Mouse (Mus musculus) bone marrow, adult 2 months (tissue): ENCODE results near the gene Sstr3. TPM values are rescaled to one million over a fixed set of nuclear protein-coding genes. Genes with fewer than 3 reads are reported as not detected.
A peak's percentile ranks its signal among the peaks of the same experiment; 100 is the strongest.

Experiments used
- H3K27ac ChIP-seq: fragments of 200-500 bp; 2 replicates; pipeline ENCODE4 v1.5.1; 2012; ENCODE audit warnings: low read depth, mild to moderate bottlenecking, control low read depth, inconsistent platforms, low read length; ENCODE audit not compliant: control insufficient read depth, poor library complexity, insufficient read depth
- H3K4me1 ChIP-seq: fragments of 200-500 bp; 2 replicates; pipeline ENCODE4 v1.6.1; 2011; ENCODE audit warnings: low read length; ENCODE audit not compliant: control insufficient read depth, insufficient read depth
- H3K4me3 ChIP-seq: fragments of 200-500 bp; replicated peaks from 2 replicates; pipeline ENCODE3; 2011; ENCODE audit warnings: mild to moderate bottlenecking, low read depth, low read length, control low read depth; ENCODE audit not compliant: control insufficient read depth
- CTCF ChIP-seq: fragments of 200-500 bp; IDR thresholded peaks from 2 replicates; pipeline ENCODE4 v1.5.1; 2011; ENCODE audit warnings: low read length, control low read depth; ENCODE audit not compliant: control insufficient read depth, insufficient read depth
- POLR2A ChIP-seq: fragments of 200-500 bp; IDR thresholded peaks from 2 replicates; pipeline ENCODE4 v1.6.1; 2011; ENCODE audit warnings: low read depth, mild to moderate bottlenecking, control low read depth, low read length, borderline replicate concordance; ENCODE audit not compliant: control insufficient read depth
- WGBS: fragments of 180-500 bp; shearing (Covaris S2); methylation state at CpG from one replicate; pipeline ENCODE4 v1.1.7; 2018; 5-methylcytosine and 5-hydroxymethylcytosine counted together
- polyA plus RNA-seq: library from polyadenylated mRNA; stranded (reverse); fragments of >200 nt; gene quantifications from 2 replicates; pipeline ENCODE4 v1.2.4, GENCODE M21; 2011; ENCODE audit warnings: low replicate concordance; ENCODE audit not compliant: missing spikeins, insufficient read depth, insufficient read length

Gene Sstr3
- polyA plus RNA-seq, 1 experiment, result not detected

GRCm38 (mm10) chr15:78549189-78549734 lies 4.8 kb upstream of the Sstr3 start:
- TF ChIP-seq POLR2A (no peak), CTCF (no peak)
- H3K4me3 ChIP-seq, result no peak overlapping the region
- no peak overlapping the region for H3K27ac ChIP-seq
- WGBS, result 75% methylated on average over 4 of the region's 4 CpGs
- H3K4me1 ChIP-seq, result no peaks in the 10 kb centered on the region; the same call in 1 of the 2 replicates

GRCm38 (mm10) chr15:78548711-78549110 lies 4.2 kb upstream of the Sstr3 start:
- Histone ChIP-seq H3K4me1 (no peaks in the 10 kb centered on the region; the same call in 1 of the 2 replicates), H3K27ac (no peak overlapping the region), H3K4me3 (no peak overlapping the region)
- no peak for TF ChIP-seq CTCF
- no peak for TF ChIP-seq POLR2A
- 69% methylated on average over 8 of the region's 8 CpGs for WGBS

GRCm38 (mm10) chr15:78548336-78548665 lies 3.8 kb upstream of the Sstr3 start:
- TF ChIP-seq POLR2A (no peak), CTCF (no peak)
- Histone ChIP-seq H3K27ac (no peak overlapping the region), H3K4me1 (no peaks in the 10 kb centered on the region; the same call in 1 of the 2 replicates), H3K4me3 (no peak overlapping the region)
- 35% methylated on average over 3 of the region's 3 CpGs for WGBS

- Histone ChIP-seq H3K27ac (no peak overlapping the region), H3K4me3 (no peak overlapping the region), H3K4me1 (no peaks in the 10 kb centered on the region; the same call in 1 of the 2 replicates)
- TF ChIP-seq POLR2A (no peak), CTCF (peak; percentile 26; the same call in 1 of the 2 replicates)
- 50% methylated on average over 5 of the region's 5 CpGs for WGBS
These were observed 3.2 kb upstream of the Sstr3 start for GRCm38 (mm10) chr15:78547415-78548335.

GRCm38 (mm10) chr15:78546060-78546459 lies 1.6 kb upstream of the Sstr3 start:
- Histone ChIP-seq H3K27ac (no peak overlapping the region), H3K4me3 (no peak overlapping the region), H3K4me1 (no peaks in the 10 kb centered on the region; the same call in 1 of the 2 replicates)
- 56% methylated on average over 4 of the region's 4 CpGs for WGBS
- TF ChIP-seq CTCF (no peak), POLR2A (no peak)

GRCm38 (mm10) chr15:78544041-78544440 lies 444 bp downstream of the Sstr3 start:
- TF ChIP-seq CTCF (no peak), POLR2A (no peak)
- Histone ChIP-seq H3K4me3 (no peak overlapping the region), H3K27ac (no peak overlapping the region), H3K4me1 (no peaks in the 10 kb centered on the region; the same call in 1 of the 2 replicates)
- 75% methylated on average over 15 of the region's 15 CpGs for WGBS

- no peak overlapping the region for H3K4me3 ChIP-seq
- no peaks in the 10 kb centered on the region; the same call in 1 of the 2 replicates for H3K4me1 ChIP-seq
- TF ChIP-seq POLR2A, result no peak
- no peak for TF ChIP-seq CTCF
- H3K27ac ChIP-seq, result no peak overlapping the region
- WGBS, result 76% methylated on average over 7 of the region's 7 CpGs
These were observed 1.6 kb downstream of the Sstr3 start for GRCm38 (mm10) chr15:78542767-78543303.

- H3K4me3 ChIP-seq, result no peak overlapping the region
- WGBS, result 79% methylated on average over 3 of the region's 3 CpGs
- no peak overlapping the region for H3K27ac ChIP-seq
- no peaks in the 10 kb centered on the region; the same call in 1 of the 2 replicates for H3K4me1 ChIP-seq
- no peak for TF ChIP-seq POLR2A
- no peak for TF ChIP-seq CTCF
These were observed 2.3 kb downstream of the Sstr3 start for GRCm38 (mm10) chr15:78542098-78542766.
